16 mouse cellular contexts compared by ENCODE assay signal in the genomic region with DNA sequence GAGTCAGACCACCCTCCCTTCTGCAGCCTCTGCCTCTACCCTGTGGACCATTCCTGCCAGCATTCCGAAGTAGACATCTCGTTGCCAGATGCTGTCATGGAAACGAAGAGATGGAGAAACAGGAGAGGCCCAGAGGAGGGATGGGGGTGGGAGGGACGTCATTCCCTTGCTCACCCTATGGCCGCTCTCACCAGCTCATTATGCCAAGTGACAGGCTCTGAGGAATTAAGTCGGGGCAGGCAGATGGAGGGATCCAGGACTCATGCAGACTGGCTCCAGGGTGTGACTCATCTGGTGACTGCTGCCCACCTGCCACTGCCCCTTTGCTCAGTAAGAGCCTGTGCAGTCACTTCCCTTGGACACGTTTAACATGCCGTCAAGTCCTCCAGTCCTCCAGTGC. TPM values are rescaled to one million over a fixed set of nuclear protein-coding genes. Genes with fewer than 3 reads are reported as not detected.
DNase-seq lines count a peak whose midpoint lies in the region; ATAC-seq lines count a peak whose summit lies in the region.
"Had no signal": no experiment of that assay in that cellular context is flagged by ENCODE, and none has a peak within 500 bp of the region (broad histone marks: within the 10 kb centered on the region; RNA-seq: fewer than 3 reads in every experiment).

No protein-coding gene starts in this region.

- no peak overlapping the region for H3K4me3 ChIP-seq in forebrain, embryonic 16.5 days (replicated peaks; ENCODE audit: low read length)
- H3K4me3 ChIP-seq in forebrain, embryonic 10.5 days, result no peak overlapping the region
- H3K4me3 ChIP-seq in kidney, embryonic 14.5 days (ENCODE audit: low read length), result no peak overlapping the region
- H3K4me3 ChIP-seq: lung, embryonic 15.5 days; neural tube, embryonic 15.5 days had no signal

- no peak overlapping the region for H3K9ac ChIP-seq in forebrain, embryonic 16.5 days (replicated peaks; ENCODE audit: low read depth, low read length)
- H3K9ac ChIP-seq in kidney, embryonic 14.5 days (ENCODE audit: low read depth, low read length), result no peak overlapping the region
- H3K9ac ChIP-seq: lung, embryonic 15.5 days; neural tube, embryonic 15.5 days had no signal

- no peak overlapping the region for H3K27ac ChIP-seq in forebrain, embryonic 16.5 days (ENCODE audit: low read length)
- no peak overlapping the region for H3K27ac ChIP-seq in forebrain, embryonic 10.5 days
- H3K27ac ChIP-seq in kidney, embryonic 14.5 days (ENCODE audit: low read depth, low read length), result no peak overlapping the region
- H3K27ac ChIP-seq: lung, embryonic 15.5 days; neural tube, embryonic 15.5 days; stomach, postnatal 0 days had no signal

- WGBS in forebrain, embryonic 16.5 days, result 38% methylated on average over 8 of the region's 8 CpGs
- 76% methylated on average over 8 of the region's 8 CpGs for WGBS in forebrain, embryonic 10.5 days
- WGBS in kidney, embryonic 14.5 days, result 63% methylated on average over 8 of the region's 8 CpGs

- no peak for DNase-seq in forebrain, embryonic 10.5 days (ENCODE audit: extremely low spot score, low spot score)
- peak; percentile 68 for DNase-seq in right cerebral cortex, adult 18-20 months
- no peak for DNase-seq in right cerebral cortex, postnatal 14 days
- peak; percentile 52 to 55 for DNase-seq in left cerebral cortex, postnatal 10 days (ENCODE audit: extremely low spot score in 1 of 2, low spot score in 2 of 2)
- DNase-seq in gastrocnemius, adult 18-20 months (ENCODE audit: low spot score), result no peak
- DNase-seq in layer of hippocampus, postnatal 36 days, result no peak
- DNase-seq: adrenal gland, postnatal 25 days; gastrocnemius, postnatal 25 days; kidney, postnatal 10 days had no signal

- no peaks in the 10 kb centered on the region for H3K9me3 ChIP-seq in forebrain, embryonic 16.5 days (ENCODE audit: control insufficient read depth, low read length)
- H3K9me3 ChIP-seq in forebrain, embryonic 10.5 days, result no peaks in the 10 kb centered on the region
- peaks cover 3% of the 10 kb centered on the region; the same call in 1 of the 2 replicates for H3K9me3 ChIP-seq in kidney, embryonic 14.5 days (ENCODE audit: control insufficient read depth, low read length)
- H3K9me3 ChIP-seq: lung, embryonic 15.5 days; neural tube, embryonic 15.5 days had no signal

- H3K4me1 ChIP-seq in forebrain, embryonic 16.5 days (replicated peaks; ENCODE audit: control insufficient read depth, insufficient read depth, low read length), result peaks cover 4% of the 10 kb centered on the region; the same call in 1 of the 2 replicates
- peaks cover 15% of the 10 kb centered on the region for H3K4me1 ChIP-seq in forebrain, embryonic 10.5 days
- no peaks in the 10 kb centered on the region for H3K4me1 ChIP-seq in kidney, embryonic 14.5 days (ENCODE audit: control insufficient read depth, insufficient read depth, low read length)

- H3K4me2 ChIP-seq in forebrain, embryonic 16.5 days (ENCODE audit: low read length), result no peak overlapping the region
- H3K4me2 ChIP-seq in kidney, embryonic 14.5 days (replicated peaks; ENCODE audit: low read depth, low read length), result no peak overlapping the region
- H3K4me2 ChIP-seq: lung, embryonic 15.5 days; neural tube, embryonic 15.5 days had no signal

- H3K36me3 ChIP-seq in forebrain, embryonic 16.5 days (ENCODE audit: control insufficient read depth, insufficient read depth), result no peaks in the 10 kb centered on the region
- no peaks in the 10 kb centered on the region for H3K36me3 ChIP-seq in forebrain, embryonic 10.5 days (replicated peaks)
- no peaks in the 10 kb centered on the region for H3K36me3 ChIP-seq in kidney, embryonic 14.5 days (ENCODE audit: control insufficient read depth, insufficient read depth, low read length)
- H3K36me3 ChIP-seq: lung, embryonic 15.5 days; neural tube, embryonic 15.5 days had no signal

- H3K27me3 ChIP-seq in forebrain, embryonic 16.5 days (replicated peaks; ENCODE audit: control insufficient read depth, insufficient read depth, low read length), result no peaks in the 10 kb centered on the region
- H3K27me3 ChIP-seq in forebrain, embryonic 10.5 days (ENCODE audit: poor library complexity, severe bottlenecking), result no peaks in the 10 kb centered on the region; the same call in 1 of the 2 replicates
- no peaks in the 10 kb centered on the region for H3K27me3 ChIP-seq in kidney, embryonic 14.5 days (ENCODE audit: control insufficient read depth, insufficient read depth, low read length)
- H3K27me3 ChIP-seq: neural tube, embryonic 15.5 days had no signal

- intact Hi-C loops in left cerebral cortex, postnatal 10 days (cut with DNase I), result no loop called here

- 0 out of 2 replicates have a peak, but pooled peaks have one; percentile 31 for ATAC-seq in forebrain, embryonic 16.5 days
- ATAC-seq in kidney, embryonic 14.5 days (ENCODE audit: low FRiP score, low TSS enrichment), result no peak

RNA-seq across cellular contexts. Expression of gene Hrh1, which starts 16.8 kb away (rescaled TPM):
- 0.58 and 1.6 TPM in 2 replicates for polyA plus RNA-seq in forebrain, embryonic 16.5 days (2015; fragmentation: Nextera tagmentation; extraction: Ambion mirVana)
- polyA plus RNA-seq in forebrain, embryonic 10.5 days (2016; fragmentation: Nextera tagmentation; extraction: Ambion mirVana), result 0.17 and 0.21 TPM in 2 replicates
- total RNA-seq in left cerebral cortex, postnatal 10 days (2021), result 10 to 100 TPM; 13.7 to 15.8 TPM
- polyA plus RNA-seq in kidney, embryonic 14.5 days (2014; fragmentation: Nextera tagmentation; extraction: Ambion mirVana), result 0.16 TPM in 1 of 2 replicates, not detected in the other
- under 1 TPM; 0.38 to 0.41 TPM for total RNA-seq in gastrocnemius, adult 18-20 months (2021)
- total RNA-seq in layer of hippocampus, postnatal 36 days (2021), result 1 to 10 TPM; 3.3 to 5.1 TPM
- total RNA-seq: liver, adult 2 months; megakaryocyte-erythroid progenitor cell, adult 5-6 weeks had no signal

Comparison
In these comparisons a context has a peak if more than half of its experiments do, and no peak if none do; other contexts are left out.
1. DNase-seq: peak in right cerebral cortex, adult 18-20 months (single experiment) and left cerebral cortex, postnatal 10 days (2 of 2); none in forebrain, embryonic 10.5 days (single experiment), right cerebral cortex, postnatal 14 days (single experiment), gastrocnemius, adult 18-20 months (single experiment) and layer of hippocampus, postnatal 36 days (0 of 2).